Mouse (Mus musculus): ENCODE measurements at regions not wholly inside any gene's neighbourhood (a gene's known extent, or its start where the extent isn't known, plus 50 kb on each side); places are given as distances from the start of the nearest gene placed in this dataset.

DNA sequence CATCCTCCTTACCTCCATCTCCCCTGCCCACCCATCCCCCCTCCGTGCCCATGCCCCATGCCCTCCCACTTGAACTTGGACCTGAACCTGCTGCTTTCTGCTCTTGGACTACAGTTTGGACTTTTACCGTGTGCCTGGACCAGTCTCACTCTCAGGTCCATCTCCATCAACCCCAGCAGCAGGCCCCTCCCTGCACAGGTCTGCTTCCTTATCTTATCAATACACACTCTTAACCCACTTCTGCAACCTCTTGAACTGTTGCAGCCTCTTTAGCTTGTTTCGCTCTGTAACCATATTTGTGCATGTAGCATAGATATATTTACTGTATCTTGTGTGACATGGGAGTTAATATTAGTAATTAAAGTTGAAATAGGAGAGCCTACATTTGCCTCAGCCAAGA is 457.8 kb upstream of the Kcnab2 start:
- DNase-seq (ENCODE audit: low read depth, low spot score) = no peak

DNA sequence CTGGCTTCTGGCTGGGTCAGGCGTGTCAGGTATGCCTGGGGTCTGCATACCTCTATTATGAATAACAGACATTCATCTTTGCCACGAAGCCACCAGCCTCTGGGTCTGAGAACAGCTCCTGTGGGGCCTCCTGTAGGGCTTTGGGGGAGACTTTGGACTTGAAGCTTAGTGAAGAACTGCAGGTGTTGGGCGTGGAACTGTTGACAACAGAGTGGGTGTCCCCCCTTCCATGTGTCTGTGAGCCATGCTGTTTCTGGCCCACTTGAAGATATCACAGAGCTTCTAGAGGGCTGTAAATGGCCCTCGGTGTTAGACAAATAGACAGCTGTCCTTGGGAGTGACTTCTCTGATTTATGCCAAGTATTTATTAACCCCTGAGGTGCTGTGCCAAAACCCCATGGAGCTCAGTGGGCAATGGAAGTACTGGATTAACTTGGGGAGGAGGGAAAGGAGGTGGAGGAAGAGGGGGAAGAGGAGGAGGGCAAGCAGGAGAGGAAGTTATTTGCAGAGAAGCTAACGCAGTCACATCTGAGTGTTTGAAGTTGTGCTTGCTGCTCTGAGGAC is 450.8 kb upstream of the Kcnab2 start:
- no peak for DNase-seq (ENCODE audit: low read depth, low spot score)

DNA sequence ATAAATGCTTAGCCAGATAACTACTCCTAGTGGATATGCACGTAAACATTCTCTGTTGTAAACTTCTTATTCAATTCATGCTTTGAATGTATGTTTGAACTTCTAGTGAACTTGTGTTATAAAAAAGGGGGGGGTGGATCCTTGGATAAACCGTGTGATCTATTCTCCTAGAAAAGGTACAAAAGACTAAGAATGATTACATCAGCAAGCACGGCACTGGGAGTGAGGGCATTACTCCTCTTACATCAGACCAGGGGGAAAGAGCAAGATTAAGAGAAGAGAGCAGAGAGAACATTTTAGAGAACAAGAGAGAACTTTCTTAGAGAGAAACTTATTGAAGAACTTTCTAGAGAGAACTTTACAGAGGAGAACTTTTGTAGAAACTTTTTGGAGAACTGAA is 442.6 kb upstream of the Kcnab2 start:
- DNase-seq (ENCODE audit: low read depth, low spot score) = no peak

DNA sequence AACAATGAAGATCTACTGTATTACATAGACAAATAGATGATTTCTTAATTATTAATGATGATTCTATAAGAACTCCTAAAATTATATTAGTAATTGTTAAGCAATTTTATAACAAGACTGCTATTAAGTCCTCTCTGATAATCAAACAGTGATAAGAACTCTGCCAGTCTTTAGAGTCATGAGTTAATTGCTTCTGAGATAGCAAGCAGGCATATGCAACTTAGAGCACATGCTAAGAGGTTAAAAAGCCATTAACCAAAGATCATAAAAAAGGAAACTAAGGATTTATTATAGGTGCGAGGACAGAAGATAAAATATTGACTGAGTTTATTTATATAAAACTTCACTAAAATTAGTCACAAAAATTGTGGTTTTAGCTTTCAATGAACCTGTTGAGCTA is 442.2 kb upstream of the Kcnab2 start:
- no peak for DNase-seq (ENCODE audit: low read depth, low spot score)

DNA sequence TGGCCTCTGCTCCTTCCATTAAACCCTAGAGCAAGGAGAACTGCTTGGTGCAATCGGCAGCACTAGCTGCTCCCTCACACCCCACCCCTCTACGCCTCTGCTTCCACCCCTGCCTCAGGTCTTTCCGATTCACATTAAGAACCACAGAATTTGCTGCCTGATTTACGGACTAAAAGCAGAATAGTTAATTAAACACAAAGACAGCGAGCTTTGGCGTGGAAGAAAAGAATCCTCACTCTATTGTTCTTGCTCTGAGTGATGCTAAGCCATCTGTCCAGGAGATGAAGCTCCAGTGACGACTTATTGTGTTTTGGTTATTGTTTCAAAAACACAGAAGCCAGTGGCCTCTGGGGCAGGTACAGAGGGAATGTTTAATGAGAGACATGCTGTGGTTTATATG is 438.9 kb upstream of the Kcnab2 start:
- DNase-seq (ENCODE audit: low read depth, low spot score) = no peak

DNA sequence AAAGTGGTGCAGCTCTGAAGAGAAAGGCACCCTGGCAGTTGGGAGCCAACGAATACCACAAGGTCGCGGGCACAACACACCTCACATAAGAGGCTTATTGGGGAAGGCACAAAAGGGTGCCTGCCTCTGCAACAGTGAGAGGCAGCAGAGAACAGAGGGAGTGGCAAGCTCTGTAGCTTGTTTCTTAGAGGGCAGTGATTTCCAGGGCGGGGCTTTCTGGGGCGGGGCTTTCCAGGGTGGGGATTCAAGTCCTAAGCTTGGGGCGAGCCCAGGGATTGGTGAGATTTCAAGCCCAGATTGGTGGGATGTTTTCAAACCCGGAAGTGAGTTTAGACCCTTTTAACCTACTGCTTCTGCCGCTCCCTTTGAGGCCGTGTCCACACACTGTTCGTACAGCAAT is 435.8 kb upstream of the Kcnab2 start:
- no peak for DNase-seq (ENCODE audit: low read depth, low spot score)

DNA sequence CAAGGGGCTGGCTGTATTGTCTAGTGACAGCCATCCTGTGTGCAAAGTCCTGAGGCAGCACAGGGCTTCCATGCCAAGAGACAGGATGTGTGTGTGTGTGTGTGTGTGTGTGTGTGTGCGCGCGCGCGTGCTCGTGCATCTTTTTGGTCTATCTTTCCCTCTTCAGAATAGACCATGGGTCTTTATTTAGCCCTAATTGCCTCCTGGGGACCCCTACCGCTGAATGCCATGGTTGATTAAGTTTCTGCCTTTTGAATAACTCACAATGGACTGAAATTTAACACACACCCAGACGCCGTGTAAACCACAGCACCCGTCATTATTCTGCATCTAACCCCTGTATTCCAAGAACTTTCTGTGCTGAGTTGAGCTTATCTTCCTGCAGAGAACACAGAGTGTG is 435.2 kb upstream of the Kcnab2 start:
- DNase-seq (ENCODE audit: low read depth, low spot score) = no peak

DNA sequence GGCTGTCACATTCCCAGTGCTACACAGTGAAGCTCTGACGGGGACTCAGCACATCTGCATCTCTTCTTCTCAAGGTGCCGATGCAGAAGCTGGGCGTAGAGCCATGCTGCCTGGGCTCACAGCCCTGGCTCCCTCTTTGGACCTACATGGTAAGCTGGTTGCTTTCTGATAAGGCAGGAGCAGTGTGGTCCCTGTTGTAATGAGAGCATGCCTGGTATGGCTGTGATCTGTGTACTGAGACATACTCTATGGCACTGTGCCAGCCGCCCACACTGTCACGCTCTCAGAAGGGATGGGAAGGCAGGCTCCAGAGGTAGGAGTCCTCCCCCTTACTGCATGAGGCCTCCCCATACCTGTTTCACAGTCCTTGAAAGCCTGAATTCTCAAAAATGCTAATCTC is 430.6 kb upstream of the Kcnab2 start:
- no peak for DNase-seq (ENCODE audit: low read depth, low spot score)

DNA sequence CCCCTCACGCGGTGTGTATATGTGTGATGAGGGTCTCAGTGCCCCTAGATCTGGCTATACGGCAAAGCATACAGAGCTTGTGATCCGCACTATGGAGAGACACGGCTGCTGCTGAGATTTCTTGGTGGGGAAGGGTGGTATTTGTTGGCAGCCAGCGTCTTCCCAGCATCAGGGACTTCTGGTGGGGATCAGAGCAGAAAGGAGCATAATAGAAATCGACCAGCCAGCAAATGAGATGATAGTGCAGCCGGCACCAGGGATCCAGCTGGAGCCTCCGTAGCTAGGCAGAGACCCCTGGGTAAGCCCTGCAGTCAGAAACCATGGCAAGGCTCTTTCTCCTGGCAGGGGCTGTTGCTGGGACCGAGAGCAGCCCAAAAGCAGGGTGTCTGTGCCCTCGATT is 425.2 kb upstream of the Kcnab2 start:
- DNase-seq (ENCODE audit: low read depth, low spot score) = no peak

DNA sequence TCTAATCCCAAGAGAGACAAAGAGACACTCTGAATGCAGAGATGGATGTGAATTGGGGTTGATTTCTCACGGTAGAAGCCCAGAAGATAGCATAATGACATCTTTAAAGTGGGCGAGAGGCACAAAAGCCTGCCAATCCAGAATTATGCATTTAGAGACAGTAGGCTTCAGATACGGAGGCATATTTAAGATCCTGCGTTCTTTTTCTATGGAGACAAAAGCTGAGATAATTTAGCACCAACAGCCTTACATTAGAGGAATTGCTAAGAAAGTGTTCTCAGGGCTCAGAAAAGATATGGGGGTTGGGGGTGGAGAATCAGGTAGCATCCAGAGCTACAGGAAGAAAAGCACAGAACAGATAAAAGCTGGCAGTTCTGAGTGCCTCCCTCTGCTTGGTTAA is 422.4 kb upstream of the Kcnab2 start:
- DNase-seq (ENCODE audit: low read depth, low spot score) = no peak

DNA sequence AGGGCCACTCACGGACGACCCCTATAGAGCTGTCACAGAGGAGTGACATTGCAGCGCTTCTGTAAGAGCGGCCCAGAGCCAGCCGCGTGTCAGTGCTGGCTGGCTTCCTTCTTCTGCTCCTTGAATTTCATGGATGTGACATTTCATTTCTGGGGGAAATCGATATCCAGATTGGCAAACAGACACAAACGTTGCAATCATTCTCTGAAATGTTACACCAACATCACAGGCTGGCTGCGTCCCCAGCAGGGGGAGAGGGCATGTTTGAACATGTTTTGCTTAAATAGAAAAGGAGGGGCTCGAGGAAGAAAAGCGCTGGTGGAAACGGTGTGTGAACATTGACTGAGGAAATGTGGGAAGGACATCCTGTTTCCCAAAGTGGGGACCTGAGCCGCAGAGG is 417.4 kb upstream of the Kcnab2 start:
- no peak for DNase-seq (ENCODE audit: low read depth, low spot score)

DNA sequence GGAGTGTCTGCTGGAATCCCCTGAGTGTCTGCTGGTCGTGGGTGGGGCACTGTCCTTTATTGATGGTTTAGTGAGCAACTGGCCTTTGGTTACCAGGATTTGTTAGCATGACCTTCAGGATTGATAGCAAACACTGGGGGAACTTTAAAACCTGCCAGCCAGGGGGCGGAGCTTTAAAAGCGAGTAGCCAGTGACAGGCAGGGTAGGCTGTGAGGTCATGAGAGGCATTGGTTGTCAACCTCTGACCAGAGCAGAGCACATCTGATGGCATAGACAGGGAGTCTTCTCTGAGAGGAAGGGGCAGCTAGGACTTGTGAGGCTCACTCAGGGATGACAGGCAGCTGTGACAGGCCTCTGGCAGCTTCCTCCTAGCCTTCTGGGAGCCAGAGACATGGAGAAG is 415.3 kb upstream of the Kcnab2 start:
- no peak for DNase-seq (ENCODE audit: low read depth, low spot score)

DNA sequence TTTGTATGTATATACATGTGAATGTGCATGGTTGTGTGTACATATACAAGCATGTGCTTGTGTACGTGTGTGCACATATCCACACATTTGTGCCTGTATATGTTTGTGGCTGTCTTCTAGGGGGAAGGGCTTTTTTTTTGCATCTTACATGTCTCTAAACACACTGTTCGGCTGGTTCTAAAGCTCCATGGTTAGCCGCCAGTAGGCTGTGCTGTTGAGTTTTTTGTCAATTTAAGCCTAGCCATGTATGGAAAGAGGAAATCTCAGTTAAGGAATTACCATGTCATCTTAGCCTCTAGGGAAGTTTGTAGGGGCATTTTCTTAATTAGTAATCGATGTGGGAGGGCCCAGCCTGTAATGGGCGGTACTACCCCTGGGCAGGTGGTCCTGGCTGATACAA is 411.5 kb upstream of the Kcnab2 start:
- no peak for DNase-seq (ENCODE audit: low read depth, low spot score)

DNA sequence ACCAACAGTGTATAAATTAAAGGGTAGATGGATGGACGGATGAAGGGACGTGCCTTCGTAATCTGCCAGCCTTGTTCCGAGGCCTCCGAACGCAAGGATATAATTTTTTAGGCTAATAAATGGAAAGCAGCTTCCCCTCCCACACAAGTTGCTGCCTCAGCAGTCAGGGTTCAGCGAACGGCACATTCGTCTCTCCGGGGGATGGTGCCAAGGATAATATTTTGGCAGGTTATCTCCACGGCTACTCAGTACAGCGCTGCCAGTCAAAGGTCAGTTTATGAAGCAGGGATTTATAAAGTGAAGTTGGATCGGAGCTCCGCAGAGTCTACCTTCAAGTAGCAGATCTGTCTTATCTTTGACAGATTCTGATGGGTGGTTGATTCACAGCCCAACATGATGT is 410.6 kb upstream of the Kcnab2 start:
- no peak for DNase-seq (ENCODE audit: low read depth, low spot score)

DNA sequence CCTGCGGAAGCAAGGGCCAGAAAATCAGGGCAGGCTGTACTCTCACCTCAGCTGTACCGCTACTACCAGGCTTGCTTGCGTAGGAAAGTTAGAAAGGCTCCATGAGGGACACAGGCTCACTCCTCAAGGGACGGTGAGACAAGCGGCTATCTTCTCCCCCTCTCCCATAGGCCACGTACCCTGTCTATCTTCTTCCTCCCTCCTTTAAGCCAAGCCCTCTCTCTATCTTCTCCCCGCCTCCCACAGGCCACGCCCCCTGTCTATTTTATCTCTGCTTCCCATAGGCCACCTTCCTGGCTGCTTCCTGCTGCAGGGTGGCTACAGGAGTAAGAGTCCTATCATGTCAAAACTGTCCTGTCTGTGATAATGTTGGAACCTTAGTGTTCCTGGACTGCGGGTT is 409.1 kb upstream of the Kcnab2 start:
- DNase-seq (ENCODE audit: low read depth, low spot score) = peak; percentile 2

DNA sequence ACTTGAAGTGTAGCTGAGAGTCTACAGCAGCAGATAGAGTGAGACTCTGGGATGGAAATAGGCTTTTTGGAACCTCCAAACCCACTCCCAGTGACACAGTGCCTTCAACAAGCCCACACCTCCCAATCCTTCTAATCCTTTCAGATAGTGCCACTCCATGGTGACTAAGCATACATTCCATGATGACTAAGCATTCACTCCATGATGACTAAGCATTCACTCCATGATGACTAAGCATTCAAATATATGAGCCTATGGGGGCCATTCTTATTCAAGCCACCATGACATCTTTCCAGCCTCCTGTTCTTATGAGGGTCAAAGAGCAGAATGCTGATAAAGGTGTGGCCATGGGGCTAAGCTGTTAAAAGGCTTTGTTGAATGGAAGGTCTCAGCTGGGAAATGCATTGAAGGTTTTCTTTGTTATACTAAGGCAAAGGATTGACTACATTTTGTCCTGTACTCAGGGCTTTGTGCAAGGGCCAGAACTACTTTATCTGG is 403.8 kb upstream of the Kcnab2 start:
- no peak for DNase-seq (ENCODE audit: low read depth, low spot score)

DNA sequence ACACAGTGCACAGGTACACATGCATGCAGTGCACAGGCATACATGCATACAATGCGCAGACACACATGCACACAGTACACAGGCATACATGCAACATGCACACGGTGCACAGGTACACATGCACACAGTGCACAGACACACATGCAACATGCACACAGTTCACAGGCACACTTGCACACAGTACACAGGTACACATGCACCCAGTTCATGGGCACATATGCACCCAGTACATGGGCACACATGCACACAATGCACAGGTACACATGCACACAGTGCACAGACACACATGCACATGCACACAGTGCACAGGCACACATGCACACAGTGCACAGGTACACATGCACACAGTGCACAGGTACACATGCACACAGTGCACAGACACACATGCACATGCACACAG is 402.7 kb upstream of the Kcnab2 start:
- no peak for DNase-seq (ENCODE audit: low read depth, low spot score)

DNA sequence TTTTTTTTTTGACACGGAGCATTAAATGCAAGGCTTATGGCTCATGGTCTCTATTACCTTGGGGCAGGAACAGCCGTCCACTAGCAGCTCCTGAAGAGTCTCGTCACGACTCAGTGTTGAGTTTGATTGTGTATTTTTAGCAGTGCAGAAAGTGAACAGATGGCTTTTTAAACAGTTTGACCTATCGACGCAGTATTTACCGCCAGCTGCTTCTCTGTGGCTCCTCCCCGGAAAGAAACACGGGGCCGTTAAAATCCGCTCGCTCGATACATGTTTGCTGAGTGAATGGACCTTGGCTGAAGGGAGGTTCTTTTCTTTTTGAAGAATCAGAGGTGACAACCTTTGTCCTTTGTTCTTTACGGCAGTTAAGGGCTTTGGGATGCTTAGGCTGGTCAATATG is 401.3 kb upstream of the Kcnab2 start:
- DNase-seq (ENCODE audit: low read depth, low spot score) = no peak

DNA sequence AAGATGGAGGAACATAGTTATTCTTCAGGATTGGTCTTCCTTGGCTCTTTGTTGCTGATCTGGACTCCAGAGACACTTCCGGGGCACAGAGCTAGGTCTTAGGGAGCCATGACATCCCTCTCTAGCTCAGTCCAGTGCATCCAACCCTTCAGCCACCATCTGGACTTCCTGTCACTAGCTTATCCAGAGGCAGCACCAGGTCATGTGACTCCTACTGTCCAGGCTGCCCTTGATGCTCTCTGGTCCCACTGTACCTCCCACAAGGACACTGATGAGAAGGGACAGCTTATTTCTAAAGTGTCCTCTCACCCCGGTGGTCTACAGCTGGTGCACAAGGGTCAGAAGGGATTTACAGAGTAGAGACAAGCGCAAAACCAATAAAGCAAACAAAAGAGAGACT is 400.7 kb upstream of the Kcnab2 start:
- no peak for DNase-seq (ENCODE audit: low read depth, low spot score)

DNA sequence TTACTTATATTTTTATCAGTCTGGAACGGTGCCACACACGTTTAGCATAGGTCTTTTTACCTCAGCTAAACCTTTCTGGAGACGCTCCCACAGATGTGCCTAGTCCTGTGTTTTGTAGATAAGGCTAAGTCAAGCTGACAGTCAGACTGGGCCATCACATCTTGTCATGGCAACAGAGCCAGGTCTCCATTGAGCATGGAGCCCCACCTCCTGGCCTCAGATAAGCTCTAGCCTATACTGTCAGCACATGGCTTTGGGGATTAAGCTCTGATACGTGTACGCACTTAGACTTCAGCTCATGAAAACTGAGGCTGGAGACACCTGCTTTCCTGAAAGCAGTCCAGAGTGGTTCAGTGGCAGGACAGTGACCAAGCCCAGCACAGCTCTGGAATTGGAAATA is 392.4 kb upstream of the Kcnab2 start:
- no peak for DNase-seq (ENCODE audit: low read depth, low spot score)

DNA sequence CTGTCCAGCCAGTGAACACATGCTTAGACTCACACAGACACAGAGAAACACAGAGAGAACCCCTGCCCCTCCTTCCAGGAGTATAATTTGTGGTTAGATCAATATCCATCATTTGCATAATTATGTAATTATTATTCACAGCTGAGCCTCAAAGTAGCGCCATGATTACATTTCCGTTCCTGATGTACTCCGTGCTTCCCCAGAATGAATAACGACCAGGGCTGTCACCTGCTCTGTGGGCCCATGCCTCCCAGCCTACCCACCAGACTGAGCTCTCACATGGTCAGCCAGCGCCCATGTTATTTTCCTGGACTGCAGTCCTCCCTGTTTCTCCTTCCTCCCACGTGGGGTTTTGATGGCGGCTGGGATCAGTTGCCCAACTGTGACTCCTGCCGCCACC is 388.2 kb upstream of the Kcnab2 start:
- no peak for DNase-seq (ENCODE audit: low read depth, low spot score)

DNA sequence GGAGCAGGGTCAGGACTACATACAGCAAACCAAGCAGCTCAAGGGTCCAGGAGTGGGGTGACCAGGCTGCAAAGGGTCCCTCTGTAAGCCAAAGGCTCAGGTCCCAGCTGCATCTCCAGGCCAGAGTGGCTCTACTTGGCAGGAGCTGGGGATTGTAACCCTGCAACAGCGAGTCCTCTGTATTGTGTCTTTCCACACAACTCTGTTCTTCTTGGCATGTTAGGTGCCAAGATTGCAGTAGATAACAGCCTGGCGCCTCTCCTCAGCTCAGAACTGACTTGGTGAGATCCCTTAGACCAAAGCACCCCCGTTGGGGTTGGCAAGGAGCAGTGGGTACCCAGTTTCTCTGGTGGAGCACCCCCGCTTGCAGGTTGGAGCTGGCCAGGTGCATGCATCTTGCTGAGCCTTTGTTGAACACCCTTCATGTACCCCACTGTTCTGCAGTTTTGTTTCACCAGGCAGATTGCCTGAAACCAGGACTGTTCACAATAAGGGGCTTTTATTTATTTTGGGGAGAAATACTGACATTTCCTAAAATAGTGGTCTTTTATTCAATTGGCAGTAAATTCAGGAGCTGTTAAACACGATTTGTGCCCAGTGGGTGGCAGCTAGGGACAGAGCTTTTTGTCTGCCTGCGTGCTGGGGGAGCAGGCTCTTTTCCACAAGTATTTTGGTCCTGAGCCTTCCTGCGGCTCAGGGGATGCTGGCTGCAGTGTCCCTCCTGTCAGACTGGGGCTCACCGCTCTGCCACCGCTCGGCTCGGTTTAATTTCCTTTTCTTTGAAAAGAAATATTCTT is 385.3 kb upstream of the Kcnab2 start:
- DNase-seq (ENCODE audit: low read depth, low spot score) = no peak

DNA sequence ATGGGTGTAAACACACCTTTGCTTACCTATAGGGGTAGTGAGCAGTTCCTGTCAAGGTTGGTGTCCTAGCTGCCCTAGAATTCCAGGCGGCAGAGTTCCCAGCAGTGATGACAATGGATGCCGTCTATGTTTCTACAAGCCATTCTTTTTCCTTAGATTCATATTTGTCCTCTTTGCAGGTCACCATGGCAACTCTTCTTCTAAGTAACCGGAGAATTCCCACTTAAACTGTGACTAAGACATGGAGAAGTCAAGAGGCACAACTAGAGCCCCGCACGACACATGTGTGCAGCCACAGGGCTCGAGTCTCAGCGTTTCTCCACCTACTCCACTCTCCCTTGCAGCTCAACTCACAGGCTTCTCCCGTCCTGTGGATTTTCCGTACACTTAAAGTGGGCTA is 381.5 kb upstream of the Kcnab2 start:
- DNase-seq (ENCODE audit: low read depth, low spot score) = no peak

DNA sequence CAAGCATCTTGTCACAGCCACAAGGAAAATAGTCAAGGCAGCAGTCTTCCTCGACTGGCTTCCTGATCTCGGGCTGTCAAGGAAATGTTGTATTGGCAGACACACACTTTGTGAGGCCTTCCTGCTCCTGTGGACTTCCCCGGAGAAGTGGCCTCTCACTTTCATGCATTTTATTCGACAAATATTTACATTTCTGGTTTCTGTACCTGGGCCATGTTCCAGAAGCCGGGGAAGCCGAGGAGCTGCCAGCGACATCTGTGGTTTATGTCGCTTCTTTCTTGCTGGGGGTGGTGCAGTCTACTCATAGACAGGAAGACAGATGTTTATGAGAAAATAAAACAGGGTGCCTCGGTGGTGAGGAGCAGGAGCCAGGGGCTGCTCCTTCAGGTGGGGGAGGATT is 372.5 kb upstream of the Kcnab2 start:
- no peak for DNase-seq (ENCODE audit: low read depth, low spot score)

Measured in forelimb bud, embryonic 11.5 days (tissue).